22 mouse cellular contexts compared by ENCODE assay signal in the genomic region with DNA sequence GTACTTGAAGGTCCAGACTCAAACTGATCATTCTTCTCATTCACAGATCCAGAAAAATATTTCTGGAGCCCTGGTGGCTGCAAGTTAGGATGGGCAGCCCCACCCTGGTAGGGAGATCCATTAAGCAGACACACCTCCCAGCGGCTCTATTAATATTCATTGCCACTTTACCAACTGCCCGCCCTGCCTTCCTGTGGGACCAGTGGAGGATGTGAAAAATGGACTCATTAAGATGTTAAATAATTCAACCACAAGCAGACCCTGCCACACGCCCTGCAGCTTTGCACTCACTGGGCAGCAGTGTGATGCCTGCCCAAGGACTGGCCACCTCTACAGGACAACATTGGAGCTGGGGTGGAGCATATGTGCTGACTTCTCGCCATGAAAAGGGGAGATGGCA.
DNase-seq lines count a peak whose midpoint lies in the region; ATAC-seq and TF ChIP-seq lines count a peak whose summit lies in the region.
"Had no signal": no experiment of that assay in that cellular context is flagged by ENCODE, and none has a peak within 500 bp of the region (broad histone marks: within the 10 kb centered on the region; RNA-seq: fewer than 3 reads in every experiment).

No protein-coding gene starts in this region.

- no peaks in the 10 kb centered on the region for H3K9me3 ChIP-seq in hindbrain, embryonic 11.5 days (ENCODE audit: control insufficient read depth, low read length)
- no peaks in the 10 kb centered on the region for H3K9me3 ChIP-seq in hindbrain, postnatal 0 days (ENCODE audit: low read length)
- H3K9me3 ChIP-seq in neural tube, embryonic 13.5 days, result no peaks in the 10 kb centered on the region
- no peaks in the 10 kb centered on the region for H3K9me3 ChIP-seq in liver, embryonic 11.5 days (ENCODE audit: control insufficient read depth, low read length)
- H3K9me3 ChIP-seq: embryonic facial prominence, embryonic 12.5 days; forebrain, embryonic 15.5 days had no signal

- no peak overlapping the region for H3K9ac ChIP-seq in hindbrain, embryonic 11.5 days (ENCODE audit: low read depth, low read length)
- H3K9ac ChIP-seq in hindbrain, postnatal 0 days (replicated peaks; ENCODE audit: low read length), result no peak overlapping the region
- no peak overlapping the region for H3K9ac ChIP-seq in neural tube, embryonic 13.5 days
- no peak overlapping the region for H3K9ac ChIP-seq in liver, embryonic 11.5 days (ENCODE audit: low read depth, low read length)
- H3K9ac ChIP-seq: embryonic facial prominence, embryonic 12.5 days; forebrain, embryonic 15.5 days had no signal

- H3K27me3 ChIP-seq in hindbrain, embryonic 11.5 days (ENCODE audit: control insufficient read depth, insufficient read depth, low read length), result no peaks in the 10 kb centered on the region
- no peaks in the 10 kb centered on the region for H3K27me3 ChIP-seq in hindbrain, postnatal 0 days (ENCODE audit: insufficient read depth, low read length)
- H3K27me3 ChIP-seq in neural tube, embryonic 13.5 days, result no peaks in the 10 kb centered on the region
- no peaks in the 10 kb centered on the region for H3K27me3 ChIP-seq in liver, embryonic 11.5 days (replicated peaks; ENCODE audit: control insufficient read depth, insufficient read depth, low read length)
- H3K27me3 ChIP-seq: embryonic facial prominence, embryonic 12.5 days; forebrain, embryonic 15.5 days had no signal

- DNase-seq in embryo, embryonic 11 days, result peak; percentile 45
- no peak for DNase-seq in embryo, embryonic 10 days (ENCODE audit: low spot score)
- DNase-seq in hindbrain, embryonic 11.5 days (ENCODE audit: low spot score), result peak; percentile 51
- no peak for DNase-seq in hindbrain, postnatal 0 days (ENCODE audit: low spot score)
- DNase-seq in retina, embryonic 14.5 days (ENCODE audit: low spot score), result peak; percentile 28
- DNase-seq in retina, postnatal 1 day, result no peak
- DNase-seq in liver, embryonic 11.5 days (ENCODE audit: low spot score), result no peak
- DNase-seq: adrenal gland, postnatal 14 days; cerebellum, adult 8-10 months; cerebellum, postnatal 36 days; gastrocnemius, postnatal 25 days; heart, adult 2 months; heart, postnatal 36 days; kidney, adult 2 months; lung, adult 18-20 months; lung, postnatal 10 days; thymus, adult 2 months; thymus, postnatal 4 days had no signal

- no peak overlapping the region for H3K4me3 ChIP-seq in hindbrain, embryonic 11.5 days (ENCODE audit: low read depth, low read length)
- H3K4me3 ChIP-seq in hindbrain, postnatal 0 days (ENCODE audit: low read length), result no peak overlapping the region
- no peak overlapping the region for H3K4me3 ChIP-seq in neural tube, embryonic 13.5 days
- no peak overlapping the region for H3K4me3 ChIP-seq in liver, embryonic 11.5 days (ENCODE audit: low read depth, low read length)
- H3K4me3 ChIP-seq: embryonic facial prominence, embryonic 12.5 days; forebrain, embryonic 15.5 days; heart, adult 2 months had no signal

- H3K4me2 ChIP-seq in hindbrain, embryonic 11.5 days (replicated peaks; ENCODE audit: low read depth, low read length), result no peak overlapping the region
- H3K4me2 ChIP-seq in hindbrain, postnatal 0 days (ENCODE audit: low read depth, low read length), result no peak overlapping the region
- H3K4me2 ChIP-seq in neural tube, embryonic 13.5 days, result no peak overlapping the region
- H3K4me2 ChIP-seq in liver, embryonic 11.5 days, result no peak overlapping the region
- H3K4me2 ChIP-seq: embryonic facial prominence, embryonic 12.5 days; forebrain, embryonic 15.5 days had no signal

- H3K27ac ChIP-seq in hindbrain, embryonic 11.5 days (ENCODE audit: low read depth, low read length), result peak overlapping the region; percentile 76
- H3K27ac ChIP-seq in hindbrain, postnatal 0 days, result no peak overlapping the region
- H3K27ac ChIP-seq in neural tube, embryonic 13.5 days (replicated peaks), result peak overlapping the region; percentile 54; the same call in 1 of the 2 replicates
- no peak overlapping the region for H3K27ac ChIP-seq in liver, embryonic 11.5 days (ENCODE audit: low read depth, low read length)
- H3K27ac ChIP-seq: embryonic facial prominence, embryonic 12.5 days; forebrain, embryonic 15.5 days; heart, adult 2 months; kidney, postnatal 0 days had no signal

- H3K4me1 ChIP-seq in hindbrain, embryonic 11.5 days (replicated peaks; ENCODE audit: control insufficient read depth, insufficient read depth, low read length), result peaks cover 10% of the 10 kb centered on the region; the same call in 1 of the 2 replicates
- peaks cover 33% of the 10 kb centered on the region for H3K4me1 ChIP-seq in hindbrain, postnatal 0 days (ENCODE audit: insufficient read depth, low read length)
- H3K4me1 ChIP-seq in neural tube, embryonic 13.5 days (replicated peaks), result peaks cover 69% of the 10 kb centered on the region
- H3K4me1 ChIP-seq in liver, embryonic 11.5 days (replicated peaks; ENCODE audit: control insufficient read depth, insufficient read depth, low read length), result no peaks in the 10 kb centered on the region

- ATAC-seq in hindbrain, embryonic 11.5 days (ENCODE audit: low FRiP score), result peak; percentile 73
- ATAC-seq in hindbrain, postnatal 0 days, result no peak
- ATAC-seq in neural tube, embryonic 13.5 days (ENCODE audit: low read depth), result peak; percentile 57; the same call in 1 of the 2 replicates
- no peak for ATAC-seq in liver, embryonic 11.5 days (replicated peaks; ENCODE audit: low FRiP score)
- ATAC-seq: forebrain, embryonic 15.5 days had no signal

- H3K36me3 ChIP-seq in hindbrain, embryonic 11.5 days (ENCODE audit: control insufficient read depth, insufficient read depth, low read length), result no peaks in the 10 kb centered on the region
- H3K36me3 ChIP-seq in hindbrain, postnatal 0 days (ENCODE audit: insufficient read depth, low read length), result no peaks in the 10 kb centered on the region
- H3K36me3 ChIP-seq in neural tube, embryonic 13.5 days, result no peaks in the 10 kb centered on the region
- no peaks in the 10 kb centered on the region for H3K36me3 ChIP-seq in liver, embryonic 11.5 days (ENCODE audit: control insufficient read depth, insufficient read depth, low read length)
- H3K36me3 ChIP-seq: embryonic facial prominence, embryonic 12.5 days; forebrain, embryonic 15.5 days had no signal

- 36% methylated on average over 4 of the region's 4 CpGs for WGBS in hindbrain, embryonic 11.5 days
- 31% methylated on average over 4 of the region's 4 CpGs for WGBS in hindbrain, postnatal 0 days
- WGBS in neural tube, embryonic 13.5 days, result 19% methylated on average over 4 of the region's 4 CpGs
- 71% methylated on average over 4 of the region's 4 CpGs for WGBS in liver, embryonic 11.5 days

- no peak for TF ChIP-seq CTCF in hindbrain, postnatal 0 days (IDR thresholded peaks at IDR 0.05; ENCODE audit: low read depth)

Comparison
In these comparisons a context has a peak if more than half of its experiments do, and no peak if none do; other contexts are left out.
1. DNase-seq: peak in embryo, embryonic 11 days (single experiment), hindbrain, embryonic 11.5 days (single experiment) and retina, embryonic 14.5 days (single experiment); none in embryo, embryonic 10 days (single experiment), hindbrain, postnatal 0 days (single experiment), retina, postnatal 1 day (single experiment) and liver, embryonic 11.5 days (single experiment).
2. ATAC-seq: peak in hindbrain, embryonic 11.5 days (single experiment) and neural tube, embryonic 13.5 days (single experiment); none in hindbrain, postnatal 0 days (single experiment) and liver, embryonic 11.5 days (single experiment).
3. H3K27ac ChIP-seq: peak in hindbrain, embryonic 11.5 days (single experiment) and neural tube, embryonic 13.5 days (single experiment); none in hindbrain, postnatal 0 days (single experiment) and liver, embryonic 11.5 days (single experiment).